Mouse (Mus musculus): ENCODE results near the gene Crtac1. TPM values are rescaled to one million over a fixed set of nuclear protein-coding genes. Genes with fewer than 3 reads are reported as not detected.

The Crtac1 gene
- polyA plus RNA-seq, 1 experiment from 2014 or later = 0.97 TPM

GRCm38 (mm10) chr19:42307019-42307418 is 124.6 kb downstream of the Crtac1 start:
- TF ChIP-seq CTCF (IDR thresholded peaks at IDR 0.05; ENCODE audit: low read depth) = no peak
- DNase-seq (no peak), ATAC-seq (ENCODE audit: insufficient read depth) (no peak)
- no peak overlapping the region for H3K9ac ChIP-seq
- H3K27me3 ChIP-seq (ENCODE audit: insufficient read depth, low read length) = no peaks in the 10 kb centered on the region
- H3K4me2 ChIP-seq = no peak overlapping the region
- H3K9me3 ChIP-seq (ENCODE audit: low read depth, low read length) = no peaks in the 10 kb centered on the region
- no peak overlapping the region for H3K27ac ChIP-seq (ENCODE audit: low read depth)
- H3K4me1 ChIP-seq (ENCODE audit: insufficient read depth) = no peaks in the 10 kb centered on the region
- no peaks in the 10 kb centered on the region for H3K36me3 ChIP-seq (ENCODE audit: insufficient read depth)
- 4% methylated on average over 8 of the region's 8 CpGs for WGBS
- H3K4me3 ChIP-seq (ENCODE audit: low read depth, low read length) = no peak overlapping the region

DNA sequence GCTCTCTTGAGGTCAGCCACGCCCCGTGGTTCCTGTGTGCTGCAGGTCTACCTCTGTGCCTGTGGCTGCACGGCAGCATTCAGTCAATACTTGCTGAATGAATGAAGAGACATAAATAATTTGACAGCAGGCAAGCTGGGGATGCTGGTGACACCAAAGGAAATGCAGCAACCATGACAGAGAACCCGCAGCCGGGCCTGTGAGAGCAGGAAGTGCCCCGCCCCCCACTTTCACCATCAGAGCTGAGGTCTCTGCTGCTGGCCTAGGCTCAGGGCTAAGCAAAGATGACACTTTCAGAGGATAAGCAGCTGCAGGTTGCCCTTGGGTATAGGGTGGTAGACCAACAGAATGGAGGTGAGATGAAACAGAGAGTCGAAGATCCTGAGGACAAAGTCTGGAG is 125.4 kb downstream of the Crtac1 start:
- Histone ChIP-seq H3K27ac (ENCODE audit: low read depth) (no peak overlapping the region), H3K4me2 (no peak overlapping the region), H3K4me1 (ENCODE audit: insufficient read depth) (no peaks in the 10 kb centered on the region), H3K27me3 (ENCODE audit: insufficient read depth, low read length) (no peaks in the 10 kb centered on the region), H3K36me3 (ENCODE audit: insufficient read depth) (no peaks in the 10 kb centered on the region), H3K4me3 (ENCODE audit: low read depth, low read length) (no peak overlapping the region), H3K9me3 (ENCODE audit: low read depth, low read length) (no peaks in the 10 kb centered on the region), H3K9ac (no peak overlapping the region)
- ATAC-seq (ENCODE audit: insufficient read depth) (no peak), DNase-seq (peak; percentile 10)
- no peak for TF ChIP-seq CTCF (IDR thresholded peaks at IDR 0.05; ENCODE audit: low read depth)
- WGBS = 36% methylated on average over 7 of the region's 7 CpGs

DNA sequence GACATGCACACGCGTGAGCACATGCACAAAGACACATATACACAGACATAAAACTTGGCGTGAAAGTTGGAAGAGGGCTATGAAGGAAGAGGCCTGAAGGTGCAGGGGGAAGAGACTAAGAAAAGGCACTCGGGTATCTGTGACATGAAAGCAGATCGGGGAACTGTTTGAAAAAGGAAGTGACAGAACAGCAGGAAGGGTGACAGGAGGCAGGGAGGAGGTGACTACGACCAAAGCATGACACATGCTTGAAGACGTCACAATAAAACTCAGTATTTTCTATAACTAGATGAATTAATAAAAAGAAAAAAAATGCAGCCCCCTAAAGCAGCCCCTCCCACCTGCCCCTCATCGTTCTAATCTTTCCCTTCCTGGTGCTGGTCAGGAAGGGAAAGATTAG is 125.8 kb downstream of the Crtac1 start:
- 46% methylated on average over 8 of the region's 8 CpGs for WGBS
- no peak overlapping the region for H3K9ac ChIP-seq
- DNase-seq = no peak
- H3K27ac ChIP-seq (ENCODE audit: low read depth) = no peak overlapping the region
- no peak overlapping the region for H3K4me2 ChIP-seq
- H3K27me3 ChIP-seq (ENCODE audit: insufficient read depth, low read length) = no peaks in the 10 kb centered on the region
- no peaks in the 10 kb centered on the region for H3K4me1 ChIP-seq (ENCODE audit: insufficient read depth)
- no peak overlapping the region for H3K4me3 ChIP-seq (ENCODE audit: low read depth, low read length)
- no peak for TF ChIP-seq CTCF (IDR thresholded peaks at IDR 0.05; ENCODE audit: low read depth)
- ATAC-seq (ENCODE audit: insufficient read depth) = no peak
- H3K9me3 ChIP-seq (ENCODE audit: low read depth, low read length) = no peaks in the 10 kb centered on the region
- H3K36me3 ChIP-seq (ENCODE audit: insufficient read depth) = no peaks in the 10 kb centered on the region

DNA sequence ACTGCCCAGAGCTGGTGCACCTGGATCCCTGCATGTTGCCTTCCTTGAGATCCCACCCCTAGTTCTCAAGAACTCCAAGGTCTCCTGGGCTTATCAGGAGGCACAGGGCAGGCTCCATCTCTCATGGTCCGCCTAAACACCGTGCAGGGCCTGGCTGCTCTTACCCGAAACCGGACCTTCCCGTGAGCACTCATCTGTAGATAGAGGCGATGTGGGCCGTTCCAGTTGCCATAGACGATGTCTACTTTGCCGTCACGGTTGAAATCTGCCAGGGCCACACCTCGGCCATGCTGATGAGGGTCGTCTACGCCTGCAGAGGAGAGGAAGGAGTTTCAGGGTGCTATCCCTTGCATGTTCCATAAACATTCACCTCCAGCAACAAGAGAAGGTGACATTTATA is 127.1 kb downstream of the Crtac1 start:
- 83% methylated on average over 13 of the region's 13 CpGs for WGBS
- no peak for DNase-seq
- ATAC-seq (ENCODE audit: insufficient read depth) = no peak
- no peaks in the 10 kb centered on the region for H3K27me3 ChIP-seq (ENCODE audit: insufficient read depth, low read length)
- H3K4me2 ChIP-seq = no peak overlapping the region
- no peaks in the 10 kb centered on the region for H3K36me3 ChIP-seq (ENCODE audit: insufficient read depth)
- H3K27ac ChIP-seq (ENCODE audit: low read depth) = no peak overlapping the region
- H3K4me1 ChIP-seq (ENCODE audit: insufficient read depth) = no peaks in the 10 kb centered on the region
- H3K4me3 ChIP-seq (ENCODE audit: low read depth, low read length) = no peak overlapping the region
- TF ChIP-seq CTCF (IDR thresholded peaks at IDR 0.05; ENCODE audit: low read depth) = no peak
- H3K9me3 ChIP-seq (ENCODE audit: low read depth, low read length) = no peaks in the 10 kb centered on the region
- no peak overlapping the region for H3K9ac ChIP-seq

DNA sequence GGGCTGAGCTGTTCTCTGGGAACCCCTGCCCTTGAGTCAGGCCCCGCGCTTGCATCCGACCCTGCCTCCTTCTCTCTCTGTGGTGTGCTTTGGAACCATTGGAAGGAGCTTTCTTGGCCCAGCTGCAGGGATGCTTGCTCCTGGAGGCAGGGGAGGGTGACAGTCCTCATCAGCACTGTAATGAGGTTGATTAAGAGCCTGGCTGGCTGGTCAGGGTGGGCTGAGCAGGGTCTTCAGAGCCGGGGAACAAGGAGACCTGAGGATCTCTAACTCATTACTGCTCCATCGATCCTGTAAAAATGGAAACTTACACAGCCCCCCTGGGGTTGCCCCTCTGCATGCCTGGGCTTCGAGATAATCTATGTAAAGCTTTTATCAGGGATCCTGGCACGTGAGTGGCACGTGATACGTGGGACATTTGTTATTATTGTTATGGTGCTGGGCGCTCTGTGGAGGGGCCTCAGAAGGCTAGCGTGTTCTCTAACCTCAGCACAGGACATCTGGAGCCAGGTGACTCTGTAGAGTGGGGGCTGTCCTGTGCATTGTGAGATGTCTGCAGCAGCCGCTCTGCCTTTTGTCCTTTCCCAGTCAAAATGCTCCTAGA is 128.3 kb downstream of the Crtac1 start:
- no peak overlapping the region for H3K9ac ChIP-seq
- TF ChIP-seq CTCF (IDR thresholded peaks at IDR 0.05; ENCODE audit: low read depth) = no peak
- ATAC-seq (ENCODE audit: insufficient read depth) (no peak), DNase-seq (no peak)
- H3K9me3 ChIP-seq (ENCODE audit: low read depth, low read length) = no peaks in the 10 kb centered on the region
- H3K4me3 ChIP-seq (ENCODE audit: low read depth, low read length) = no peak overlapping the region
- H3K36me3 ChIP-seq (ENCODE audit: insufficient read depth) = no peaks in the 10 kb centered on the region
- H3K27me3 ChIP-seq (ENCODE audit: insufficient read depth, low read length) = no peaks in the 10 kb centered on the region
- no peaks in the 10 kb centered on the region for H3K4me1 ChIP-seq (ENCODE audit: insufficient read depth)
- 39% methylated on average over 12 of the region's 12 CpGs for WGBS
- no peak overlapping the region for H3K4me2 ChIP-seq
- no peak overlapping the region for H3K27ac ChIP-seq (ENCODE audit: low read depth)

GRCm38 (mm10) chr19:42293216-42293615 is 138.4 kb downstream of the Crtac1 start:
- Histone ChIP-seq H3K4me1 (ENCODE audit: insufficient read depth) (no peaks in the 10 kb centered on the region), H3K4me2 (no peak overlapping the region), H3K4me3 (ENCODE audit: low read depth, low read length) (no peak overlapping the region), H3K36me3 (ENCODE audit: insufficient read depth) (no peaks in the 10 kb centered on the region), H3K9ac (no peak overlapping the region), H3K9me3 (ENCODE audit: low read depth, low read length) (no peaks in the 10 kb centered on the region), H3K27ac (ENCODE audit: low read depth) (no peak overlapping the region), H3K27me3 (ENCODE audit: insufficient read depth, low read length) (no peaks in the 10 kb centered on the region)
- no peak for TF ChIP-seq CTCF (IDR thresholded peaks at IDR 0.05; ENCODE audit: low read depth)
- WGBS = 67% methylated on average over 6 of the region's 6 CpGs
- DNase-seq (no peak), ATAC-seq (ENCODE audit: insufficient read depth) (no peak)

GRCm38 (mm10) chr19:42292106-42292505 is 139.5 kb downstream of the Crtac1 start:
- H3K4me2 ChIP-seq = no peak overlapping the region
- H3K4me3 ChIP-seq (ENCODE audit: low read depth, low read length) = no peak overlapping the region
- WGBS = 60% methylated on average over 8 of the region's 8 CpGs
- no peak overlapping the region for H3K9ac ChIP-seq
- no peak for TF ChIP-seq CTCF (IDR thresholded peaks at IDR 0.05; ENCODE audit: low read depth)
- H3K36me3 ChIP-seq (ENCODE audit: insufficient read depth) = no peaks in the 10 kb centered on the region
- no peaks in the 10 kb centered on the region for H3K9me3 ChIP-seq (ENCODE audit: low read depth, low read length)
- no peak for DNase-seq
- no peak for ATAC-seq (ENCODE audit: insufficient read depth)
- H3K27me3 ChIP-seq (ENCODE audit: insufficient read depth, low read length) = no peaks in the 10 kb centered on the region
- no peak overlapping the region for H3K27ac ChIP-seq (ENCODE audit: low read depth)
- no peaks in the 10 kb centered on the region for H3K4me1 ChIP-seq (ENCODE audit: insufficient read depth)
